Mouse (Mus musculus): Measurements from ENCODE around the gene Nav2. TPM values are rescaled to one million over a fixed set of nuclear protein-coding genes. Genes with fewer than 3 reads are reported as not detected.

Gene Nav2
- total and polyA plus RNA-seq, 3 experiments: 20.4 to 49.9 (median 34.4) TPM

DNA sequence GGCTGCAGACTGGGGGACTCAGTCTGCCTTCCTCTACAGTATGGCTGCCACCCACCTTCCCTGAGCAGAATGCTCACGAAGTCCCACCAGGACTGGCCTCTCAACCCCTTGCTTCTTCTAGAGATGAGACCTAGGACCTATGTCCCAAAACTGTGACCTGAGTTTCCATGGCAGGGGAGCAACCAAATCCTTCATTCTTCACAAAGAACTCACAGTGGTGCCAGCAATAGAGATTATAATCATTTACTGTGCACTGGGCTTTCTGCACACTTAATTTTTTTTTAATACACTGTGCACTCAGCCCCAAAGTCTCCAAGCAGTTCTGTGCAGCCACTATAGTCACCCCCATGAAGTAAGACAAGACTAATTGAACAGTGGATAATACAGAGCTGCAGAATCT, 196.3 kb downstream of the Nav2 start:
- intact Hi-C loops (cut with DNase I): no loop called here
- no peaks in the 10 kb centered on the region for H3K36me3 ChIP-seq (ENCODE audit: control insufficient read depth, insufficient read depth, low read length)
- WGBS: 83% methylated on average over 1 of the region's 1 CpGs
- no peak for TF ChIP-seq CTCF (IDR thresholded peaks at IDR 0.05)
- TF ChIP-seq EP300 (IDR thresholded peaks at IDR 0.05; ENCODE audit: insufficient read depth, low read depth, low read length): no peak
- no peak for DNase-seq
- H3K27ac ChIP-seq: no peak overlapping the region
- H3K9ac ChIP-seq (ENCODE audit: low read depth, low read length): no peak overlapping the region
- no peaks in the 10 kb centered on the region for H3K27me3 ChIP-seq (ENCODE audit: control insufficient read depth, insufficient read depth, low read length)
- H3K4me3 ChIP-seq: no peak overlapping the region
- H3K4me1 ChIP-seq (ENCODE audit: control insufficient read depth, insufficient read depth, low read length): no peaks in the 10 kb centered on the region
- no peaks in the 10 kb centered on the region for H3K79me2 ChIP-seq (replicated peaks; ENCODE audit: control insufficient read depth, insufficient read depth, low read length)

DNA sequence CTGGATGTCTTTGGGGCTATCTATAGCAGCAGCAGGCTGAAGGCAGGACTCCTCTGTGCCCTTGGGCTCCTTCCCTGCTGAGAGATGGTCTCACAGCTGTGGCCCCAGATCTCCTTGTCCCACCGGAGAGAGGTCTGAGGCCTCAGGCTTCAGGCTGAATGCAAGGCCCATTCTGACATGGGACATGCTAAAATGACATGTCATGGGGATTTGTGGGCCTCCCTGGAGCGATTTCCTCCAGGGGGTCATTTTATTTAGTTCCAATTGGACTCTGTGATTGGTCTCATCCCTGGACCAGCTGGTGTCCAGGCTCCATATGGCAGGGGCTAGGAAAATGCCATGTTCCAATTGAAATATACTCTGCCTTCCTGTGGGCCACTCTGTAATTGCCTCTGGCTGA, 197.0 kb downstream of the Nav2 start:
- TF ChIP-seq POLR2A (IDR thresholded peaks at IDR 0.05; ENCODE audit: insufficient read depth, low read depth, low read length) (no peak), CTCF (IDR thresholded peaks at IDR 0.05) (no peak), EP300 (IDR thresholded peaks at IDR 0.05; ENCODE audit: insufficient read depth, low read depth, low read length) (no peak)
- WGBS: 73% methylated on average over 2 of the region's 2 CpGs
- intact Hi-C loops (cut with DNase I): no loop called here
- no peak for DNase-seq
- Histone ChIP-seq H3K27me3 (ENCODE audit: control insufficient read depth, insufficient read depth, low read length) (no peaks in the 10 kb centered on the region), H3K4me1 (ENCODE audit: control insufficient read depth, insufficient read depth, low read length) (no peaks in the 10 kb centered on the region), H3K9ac (ENCODE audit: low read depth, low read length) (no peak overlapping the region), H3K4me3 (no peak overlapping the region), H3K79me2 (replicated peaks; ENCODE audit: control insufficient read depth, insufficient read depth, low read length) (no peaks in the 10 kb centered on the region), H3K36me3 (ENCODE audit: control insufficient read depth, insufficient read depth, low read length) (no peaks in the 10 kb centered on the region), H3K27ac (no peak overlapping the region)

DNA sequence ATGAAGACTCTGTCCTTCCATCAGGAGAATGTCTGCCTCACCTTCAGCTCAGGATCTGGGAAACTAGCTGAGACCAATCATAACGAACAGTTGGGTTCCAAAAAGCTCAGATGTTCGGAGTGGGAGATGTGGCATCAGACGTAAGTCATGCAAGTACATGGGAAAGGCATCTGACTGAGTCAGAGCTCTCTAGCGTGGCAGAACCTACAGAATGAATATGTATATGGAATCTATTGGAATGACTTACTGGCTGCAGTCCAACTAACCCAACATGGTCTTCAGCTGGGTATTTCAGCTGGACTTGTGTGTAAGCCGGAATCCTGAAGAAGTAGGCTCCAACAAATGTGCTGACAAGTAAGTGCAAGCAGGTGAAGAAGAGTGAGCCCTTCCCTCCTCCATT, 199.6 kb downstream of the Nav2 start:
- H3K9ac ChIP-seq (ENCODE audit: low read depth, low read length): no peak overlapping the region
- TF ChIP-seq EP300 (IDR thresholded peaks at IDR 0.05; ENCODE audit: insufficient read depth, low read depth, low read length) (no peak), POLR2A (IDR thresholded peaks at IDR 0.05; ENCODE audit: insufficient read depth, low read depth, low read length) (no peak), CTCF (IDR thresholded peaks at IDR 0.05) (no peak)
- no peaks in the 10 kb centered on the region for H3K27me3 ChIP-seq (ENCODE audit: control insufficient read depth, insufficient read depth, low read length)
- H3K27ac ChIP-seq: no peak overlapping the region
- no peaks in the 10 kb centered on the region for H3K4me1 ChIP-seq (ENCODE audit: control insufficient read depth, insufficient read depth, low read length)
- no peak overlapping the region for H3K4me3 ChIP-seq
- H3K79me2 ChIP-seq (replicated peaks; ENCODE audit: control insufficient read depth, insufficient read depth, low read length): no peaks in the 10 kb centered on the region
- intact Hi-C loops (cut with DNase I): no loop called here
- 81% methylated on average over 5 of the region's 5 CpGs for WGBS
- DNase-seq: no peak
- no peaks in the 10 kb centered on the region for H3K36me3 ChIP-seq (ENCODE audit: control insufficient read depth, insufficient read depth, low read length)

DNA sequence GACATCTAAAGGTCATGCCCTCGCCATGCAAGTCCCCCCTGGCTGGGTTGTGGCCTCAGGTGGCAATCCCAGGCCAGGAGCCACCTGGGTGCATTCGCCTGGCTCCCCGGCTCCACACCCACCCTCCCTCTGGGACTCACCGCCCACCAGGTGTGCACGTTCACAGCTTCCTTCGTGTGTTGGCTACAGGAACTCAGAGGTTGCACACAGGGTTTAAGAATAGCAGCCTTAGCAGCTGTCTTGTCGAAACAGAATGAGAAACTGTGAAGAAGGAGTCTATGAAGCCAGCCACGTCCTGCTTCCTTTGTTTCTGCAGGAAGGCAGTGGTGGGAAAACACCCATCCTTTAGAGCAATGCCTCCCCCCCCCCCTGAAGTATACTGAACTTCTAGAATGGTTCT, 210.5 kb downstream of the Nav2 start:
- no peak for TF ChIP-seq EP300 (IDR thresholded peaks at IDR 0.05; ENCODE audit: insufficient read depth, low read depth, low read length)
- TF ChIP-seq CTCF (IDR thresholded peaks at IDR 0.05): no peak
- no peak for TF ChIP-seq POLR2A (IDR thresholded peaks at IDR 0.05; ENCODE audit: insufficient read depth, low read depth, low read length)
- intact Hi-C loops (cut with DNase I): no loop called here
- no peak overlapping the region for H3K9ac ChIP-seq (ENCODE audit: low read depth, low read length)
- H3K27ac ChIP-seq: no peak overlapping the region
- H3K36me3 ChIP-seq (ENCODE audit: control insufficient read depth, insufficient read depth, low read length): no peaks in the 10 kb centered on the region
- H3K27me3 ChIP-seq (ENCODE audit: control insufficient read depth, insufficient read depth, low read length): no peaks in the 10 kb centered on the region
- no peak for DNase-seq
- peaks cover 1% of the 10 kb centered on the region; the same call in 1 of the 2 replicates for H3K4me1 ChIP-seq (ENCODE audit: control insufficient read depth, insufficient read depth, low read length)
- no peaks in the 10 kb centered on the region for H3K79me2 ChIP-seq (replicated peaks; ENCODE audit: control insufficient read depth, insufficient read depth, low read length)
- no peak overlapping the region for H3K4me3 ChIP-seq
- WGBS: 60% methylated on average over 8 of the region's 8 CpGs

DNA sequence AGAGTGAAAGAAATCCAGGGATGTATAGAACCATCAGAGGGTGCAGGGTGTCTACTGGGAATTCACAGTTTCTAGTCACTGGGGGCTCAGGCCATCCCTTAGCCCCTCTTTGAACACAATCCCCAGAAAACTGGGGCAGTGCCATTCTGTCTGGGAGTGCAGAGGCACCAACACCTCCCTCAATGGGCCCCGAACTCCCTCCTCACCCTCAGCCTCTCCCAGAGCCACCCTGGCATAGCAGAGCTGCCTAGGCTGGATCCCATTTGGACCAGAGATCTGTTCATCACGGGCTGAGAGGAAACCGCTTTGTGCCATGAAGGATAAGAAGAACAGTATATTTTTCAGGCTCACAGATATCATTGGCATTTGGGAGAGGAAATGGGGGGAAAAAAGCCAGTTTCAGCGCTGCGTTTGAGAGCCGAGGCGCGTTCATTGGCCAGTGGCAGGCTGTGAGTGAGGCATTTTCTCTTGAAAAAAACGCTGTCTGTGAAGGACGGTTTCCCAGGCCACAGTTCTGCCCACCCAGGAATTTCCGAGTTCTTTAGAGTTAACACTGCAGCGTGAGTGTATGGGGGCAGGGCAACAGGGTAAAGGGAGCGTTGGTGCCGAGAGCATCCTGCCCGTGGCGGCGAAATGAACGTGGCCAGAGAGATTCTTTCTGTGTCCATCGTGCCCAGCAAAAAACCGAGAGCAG, 211.4 kb downstream of the Nav2 start:
- Histone ChIP-seq H3K79me2 (replicated peaks; ENCODE audit: control insufficient read depth, insufficient read depth, low read length) (no peaks in the 10 kb centered on the region), H3K4me3 (no peak overlapping the region), H3K36me3 (ENCODE audit: control insufficient read depth, insufficient read depth, low read length) (no peaks in the 10 kb centered on the region), H3K9ac (ENCODE audit: low read depth, low read length) (no peak overlapping the region), H3K27me3 (ENCODE audit: control insufficient read depth, insufficient read depth, low read length) (no peaks in the 10 kb centered on the region), H3K27ac (no peak overlapping the region), H3K4me1 (ENCODE audit: control insufficient read depth, insufficient read depth, low read length) (peaks cover 1% of the 10 kb centered on the region; the same call in 1 of the 2 replicates)
- no peak for DNase-seq
- no peak for TF ChIP-seq EP300 (IDR thresholded peaks at IDR 0.05; ENCODE audit: insufficient read depth, low read depth, low read length)
- no peak for TF ChIP-seq POLR2A (IDR thresholded peaks at IDR 0.05; ENCODE audit: insufficient read depth, low read depth, low read length)
- TF ChIP-seq CTCF (IDR thresholded peaks at IDR 0.05): no peak
- 31% methylated on average over 20 of the region's 20 CpGs for WGBS
- intact Hi-C loops (cut with DNase I): loop anchor here (10.0 kb wide), 1 partner anchor 305 kb away; no protein-coding TSS in a partner anchor

DNA sequence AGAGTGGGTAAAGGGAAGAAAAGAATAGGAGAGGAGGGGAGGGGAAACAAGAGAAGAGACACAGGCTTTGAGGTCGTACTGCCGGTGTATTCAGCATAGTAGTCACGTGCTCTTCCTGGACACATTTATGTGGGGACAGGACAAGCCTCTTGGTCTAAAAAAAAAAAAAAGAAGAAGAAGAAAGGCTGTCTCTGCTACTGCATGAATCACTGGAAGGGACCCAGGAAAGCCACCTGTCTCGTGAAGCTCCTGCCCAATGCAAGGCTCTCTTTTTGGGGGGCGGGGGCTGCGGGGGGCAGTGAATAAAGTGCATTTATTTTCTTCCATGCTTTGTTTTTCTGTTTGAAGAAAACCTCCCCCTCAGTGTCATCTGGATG, 212.0 kb downstream of the Nav2 start:
- Histone ChIP-seq H3K9ac (ENCODE audit: low read depth, low read length) (no peak overlapping the region), H3K4me3 (no peak overlapping the region), H3K4me1 (ENCODE audit: control insufficient read depth, insufficient read depth, low read length) (peaks cover 1% of the 10 kb centered on the region; the same call in 1 of the 2 replicates), H3K27me3 (ENCODE audit: control insufficient read depth, insufficient read depth, low read length) (no peaks in the 10 kb centered on the region), H3K27ac (no peak overlapping the region), H3K36me3 (ENCODE audit: control insufficient read depth, insufficient read depth, low read length) (no peaks in the 10 kb centered on the region), H3K79me2 (replicated peaks; ENCODE audit: control insufficient read depth, insufficient read depth, low read length) (no peaks in the 10 kb centered on the region)
- no peak for DNase-seq
- intact Hi-C loops (cut with DNase I): loop anchor here (10.0 kb wide), 1 partner anchor 306 kb away; no protein-coding TSS in a partner anchor
- 43% methylated on average over 6 of the region's 6 CpGs for WGBS
- TF ChIP-seq CTCF (IDR thresholded peaks at IDR 0.05) (no peak), POLR2A (IDR thresholded peaks at IDR 0.05; ENCODE audit: insufficient read depth, low read depth, low read length) (no peak)

Data from heart, adult 2 months (tissue).